ENCODE assay signal across 12 mouse cellular contexts in genomic region chr10:128522351-128522750, GRCm38 (mm10).
"Had no signal": no experiment of that assay in that cellular context is flagged by ENCODE, and none has a peak within 500 bp of the region (broad histone marks: within the 10 kb centered on the region; RNA-seq: fewer than 3 reads in every experiment).

No protein-coding gene starts in this region.

- DNase-seq: retina, postnatal 1 day; right cerebral cortex, adult 18-20 months; right cerebral cortex, postnatal 14 days; right cerebral cortex, postnatal 25 days; right cerebral cortex, postnatal 4 days; spleen, adult 18-20 months; thymus, adult 18-20 months; thymus, adult 2 months; thymus, postnatal 14 days; thymus, postnatal 25 days; thymus, postnatal 36 days; thymus, postnatal 4 days had no signal
